11 mouse cellular contexts compared by ENCODE assay signal in genomic region chr16:59586276-59586675, GRCm38 (mm10). TPM values are rescaled to one million over a fixed set of nuclear protein-coding genes. Genes with fewer than 3 reads are reported as not detected.
DNase-seq lines count a peak whose midpoint lies in the region; ATAC-seq and TF ChIP-seq lines count a peak whose summit lies in the region.
"Had no signal": no experiment of that assay in that cellular context is flagged by ENCODE, and none has a peak within 500 bp of the region (broad histone marks: within the 10 kb centered on the region; RNA-seq: fewer than 3 reads in every experiment).

No protein-coding gene starts in this region.

- H3K27ac ChIP-seq in heart, embryonic 13.5 days (replicated peaks) = peak overlapping the region; percentile 93
- no peak overlapping the region for H3K27ac ChIP-seq in midbrain, embryonic 13.5 days
- H3K27ac ChIP-seq in midbrain, postnatal 0 days (ENCODE audit: low read depth, low read length) = no peak overlapping the region
- H3K27ac ChIP-seq: neural tube, embryonic 12.5 days had no signal

- no peaks in the 10 kb centered on the region for H3K9me3 ChIP-seq in heart, embryonic 13.5 days
- H3K9me3 ChIP-seq in midbrain, embryonic 13.5 days = no peaks in the 10 kb centered on the region
- no peaks in the 10 kb centered on the region for H3K9me3 ChIP-seq in midbrain, postnatal 0 days (ENCODE audit: low read length)
- H3K9me3 ChIP-seq: neural tube, embryonic 12.5 days had no signal

- no peak for TF ChIP-seq CTCF in midbrain, postnatal 0 days (IDR thresholded peaks at IDR 0.05)

- no peak overlapping the region for H3K4me2 ChIP-seq in heart, embryonic 13.5 days
- H3K4me2 ChIP-seq in midbrain, embryonic 13.5 days (replicated peaks) = no peak overlapping the region
- no peak overlapping the region for H3K4me2 ChIP-seq in midbrain, postnatal 0 days (ENCODE audit: low read depth, low read length, poor library complexity, severe bottlenecking)
- H3K4me2 ChIP-seq: neural tube, embryonic 12.5 days had no signal

- peaks cover 4% of the 10 kb centered on the region; the same call in 1 of the 2 replicates for H3K36me3 ChIP-seq in heart, embryonic 13.5 days
- no peaks in the 10 kb centered on the region for H3K36me3 ChIP-seq in midbrain, embryonic 13.5 days
- H3K36me3 ChIP-seq in midbrain, postnatal 0 days (ENCODE audit: insufficient read depth, low read length) = no peaks in the 10 kb centered on the region
- H3K36me3 ChIP-seq: neural tube, embryonic 12.5 days had no signal

- peaks cover 68% of the 10 kb centered on the region for H3K4me1 ChIP-seq in heart, embryonic 13.5 days
- no peaks in the 10 kb centered on the region for H3K4me1 ChIP-seq in midbrain, embryonic 13.5 days (replicated peaks)
- H3K4me1 ChIP-seq in midbrain, postnatal 0 days (ENCODE audit: insufficient read depth, low read length) = no peaks in the 10 kb centered on the region
- H3K4me1 ChIP-seq: neural tube, embryonic 12.5 days had no signal

- no peak for ATAC-seq in heart, embryonic 13.5 days (ENCODE audit: extremely low read depth, insufficient number of reproducible peaks, low FRiP score, low TSS enrichment)
- peak; percentile 48; the same call in 1 of the 2 replicates for ATAC-seq in midbrain, embryonic 13.5 days
- ATAC-seq in midbrain, postnatal 0 days (ENCODE audit: low FRiP score) = no peak
- ATAC-seq: forebrain, embryonic 14.5 days; hindbrain, embryonic 16.5 days had no signal

- no peak overlapping the region for H3K4me3 ChIP-seq in heart, embryonic 13.5 days
- H3K4me3 ChIP-seq in midbrain, embryonic 13.5 days (replicated peaks) = no peak overlapping the region
- H3K4me3 ChIP-seq in midbrain, postnatal 0 days (ENCODE audit: low read depth, low read length) = no peak overlapping the region
- H3K4me3 ChIP-seq: neural tube, embryonic 12.5 days had no signal

- 25% methylated on average over 6 of the region's 6 CpGs for WGBS in heart, embryonic 13.5 days
- WGBS in midbrain, embryonic 13.5 days = 73% methylated on average over 6 of the region's 6 CpGs
- 66% methylated on average over 6 of the region's 6 CpGs for WGBS in midbrain, postnatal 0 days

- H3K9ac ChIP-seq in heart, embryonic 13.5 days = 0 out of 2 replicates have a peak overlapping the region, but pooled peaks have one; percentile 3
- no peak overlapping the region for H3K9ac ChIP-seq in midbrain, embryonic 13.5 days (replicated peaks)
- H3K9ac ChIP-seq in midbrain, postnatal 0 days (replicated peaks; ENCODE audit: low read length, poor library complexity, severe bottlenecking) = no peak overlapping the region
- H3K9ac ChIP-seq: neural tube, embryonic 12.5 days had no signal

- intact Hi-C loops in heart, postnatal 25 days (cut with DNase I) = loop anchor here (2.0 kb wide), 1 partner anchor 15 kb away; no protein-coding TSS in a partner anchor

- H3K27me3 ChIP-seq in heart, embryonic 13.5 days (replicated peaks) = no peaks in the 10 kb centered on the region
- no peaks in the 10 kb centered on the region for H3K27me3 ChIP-seq in midbrain, embryonic 13.5 days
- H3K27me3 ChIP-seq in midbrain, postnatal 0 days (ENCODE audit: insufficient read depth, low read length) = no peaks in the 10 kb centered on the region
- H3K27me3 ChIP-seq: neural tube, embryonic 12.5 days had no signal

- no peak for DNase-seq in heart, postnatal 25 days (ENCODE audit: low spot score)
- DNase-seq in midbrain, postnatal 0 days (ENCODE audit: low spot score) = no peak
- peak; percentile 30 to 62 for DNase-seq in kidney, postnatal 25 days
- DNase-seq in left cerebral cortex, adult 8-10 months (ENCODE audit: low spot score in 2 of 2) = no peak
- no peak for DNase-seq in frontal cortex, postnatal 25 days (ENCODE audit: low spot score in 2 of 2)
- no peak for DNase-seq in adrenal gland, postnatal 36 days

RNA-seq across cellular contexts. Expression of gene Crybg3, which starts 14.5 kb away (rescaled TPM):
- polyA plus RNA-seq in heart, embryonic 13.5 days (2015; fragmentation: Nextera tagmentation; extraction: Ambion mirVana) = 10.3 and 12.3 TPM in 2 replicates
- 10 to 100 TPM; 69.3 to 76.9 TPM for total RNA-seq in heart, postnatal 25 days (2021)
- polyA plus RNA-seq in midbrain, embryonic 13.5 days (2015; fragmentation: Nextera tagmentation; extraction: Ambion mirVana) = 2.1 and 2.6 TPM in 2 replicates
- 3.3 and 4.0 TPM in 2 replicates for total RNA-seq in midbrain, postnatal 0 days (2014; rRNA removed)
- 0.69 and 1.1 TPM in 2 replicates for polyA plus RNA-seq in midbrain, postnatal 0 days (2015; fragmentation: Nextera tagmentation; extraction: Ambion mirVana)
- total RNA-seq in left cerebral cortex, adult 8-10 months (2022) = 1 to 10 TPM; 6.6 to 8.7 (median 8.2) TPM
- 10 to 100 TPM; 12.5 to 19.5 TPM for total RNA-seq in adrenal gland, postnatal 36 days (2021)

RNA-seq across cellular contexts. Expression of gene Arl6, which starts 52.9 kb away (rescaled TPM):
- 18.5 and 21.3 TPM in 2 replicates for polyA plus RNA-seq in heart, embryonic 13.5 days (2015; fragmentation: Nextera tagmentation; extraction: Ambion mirVana)
- total RNA-seq in heart, postnatal 25 days (2021) = 1 to 10 TPM; 4.5 to 5.1 TPM
- polyA plus RNA-seq in midbrain, embryonic 13.5 days (2015; fragmentation: Nextera tagmentation; extraction: Ambion mirVana) = 49.7 and 54.8 TPM in 2 replicates
- total RNA-seq in midbrain, postnatal 0 days (2014; rRNA removed) = 29.2 and 30.7 TPM in 2 replicates
- polyA plus RNA-seq in midbrain, postnatal 0 days (2015; fragmentation: Nextera tagmentation; extraction: Ambion mirVana) = 62.0 and 63.1 TPM in 2 replicates
- 10 to 100 TPM; 26.6 to 31.1 (median 28.9) TPM for total RNA-seq in left cerebral cortex, adult 8-10 months (2022)
- total RNA-seq in adrenal gland, postnatal 36 days (2021) = 1 to 10 TPM; 9.7 to 9.8 TPM

Comparison
In these comparisons a context has a peak if more than half of its experiments do, and no peak if none do; other contexts are left out.
1. DNase-seq: peak in kidney, postnatal 25 days (2 of 2); none in heart, postnatal 25 days (single experiment), midbrain, postnatal 0 days (single experiment), left cerebral cortex, adult 8-10 months (0 of 2), frontal cortex, postnatal 25 days (0 of 2) and adrenal gland, postnatal 36 days (0 of 2).